Mouse (Mus musculus) ovary, postnatal 36 days (tissue): Measurements from ENCODE around the gene Tubgcp2.

Experiments used
- DNase-seq: peaks from one replicate; pipeline ENCODE4 v3.0.0; 2022; ENCODE audit warnings: low spot score, mixed read lengths

Gene Tubgcp2

GRCm38 (mm10) chr7:139979011-139979719 lies 57.3 kb downstream of the Tubgcp2 start:
- DNase-seq = no peak

- peak; percentile 87 for DNase-seq
These were observed 58.1 kb downstream of the Tubgcp2 start, which contains the start of gene 6430531B16Rik for GRCm38 (mm10) chr7:139978278-139978892. 6430531B16Rik (minus strand) TSS chr7:139978755.

- no peak for DNase-seq
These were observed 61.0 kb downstream of the Tubgcp2 start for GRCm38 (mm10) chr7:139975471-139975870.

- DNase-seq = no peak
These were observed 62.2 kb downstream of the Tubgcp2 start for GRCm38 (mm10) chr7:139974307-139974706.

- DNase-seq = no peak
These were observed 63.5 kb downstream of the Tubgcp2 start for GRCm38 (mm10) chr7:139972923-139973331.

- no peak for DNase-seq
These were observed 65.0 kb downstream of the Tubgcp2 start for GRCm38 (mm10) chr7:139971436-139971835.

- no peak for DNase-seq
These were observed 65.5 kb downstream of the Tubgcp2 start for GRCm38 (mm10) chr7:139970979-139971378.

GRCm38 (mm10) chr7:139970216-139970919 lies 66.1 kb downstream of the Tubgcp2 start:
- DNase-seq = no peak

GRCm38 (mm10) chr7:139969348-139970130 lies 66.9 kb downstream of the Tubgcp2 start:
- DNase-seq = peak; percentile 78

GRCm38 (mm10) chr7:139968428-139968827 lies 68.0 kb downstream of the Tubgcp2 start:
- DNase-seq = no peak

GRCm38 (mm10) chr7:139967175-139967574 lies 69.3 kb downstream of the Tubgcp2 start:
- no peak for DNase-seq

- DNase-seq = peak; percentile 53
These were observed 72.7 kb downstream of the Tubgcp2 start for GRCm38 (mm10) chr7:139963814-139964213.

GRCm38 (mm10) chr7:139961141-139961540 lies 75.3 kb downstream of the Tubgcp2 start:
- DNase-seq = peak; percentile 76

GRCm38 (mm10) chr7:139957958-139958357 lies 78.5 kb downstream of the Tubgcp2 start:
- peak; percentile 85 for DNase-seq

GRCm38 (mm10) chr7:139957437-139957836 lies 79.0 kb downstream of the Tubgcp2 start:
- DNase-seq = no peak

- no peak for DNase-seq
These were observed 79.8 kb downstream of the Tubgcp2 start for GRCm38 (mm10) chr7:139956658-139957057.

GRCm38 (mm10) chr7:139955505-139955904 lies 81.0 kb downstream of the Tubgcp2 start:
- peak; percentile 23 for DNase-seq

- DNase-seq = no peak
These were observed 84.4 kb downstream of the Tubgcp2 start for GRCm38 (mm10) chr7:139951991-139952633.

- DNase-seq = peak; percentile 29
These were observed 85.4 kb downstream of the Tubgcp2 start for GRCm38 (mm10) chr7:139951079-139951478.

GRCm38 (mm10) chr7:139950283-139950971 lies 86.0 kb downstream of the Tubgcp2 start:
- DNase-seq = peak; percentile 47

GRCm38 (mm10) chr7:139949893-139950282 lies 86.6 kb downstream of the Tubgcp2 start:
- DNase-seq = peak; percentile 58
